Mouse (Mus musculus) intestine, postnatal 0 days (tissue): Measurements from ENCODE around the gene Psmc2. TPM values are rescaled to one million over a fixed set of nuclear protein-coding genes. Genes with fewer than 3 reads are reported as not detected.

Experiments
- ATAC-seq: fragments of 200-750 bp; cut with Nextera tagmentation; 2 replicates; pipeline ENCODE4 v1.8.0; 2017; ENCODE audit warnings: mild to moderate bottlenecking, moderate TSS enrichment, moderate library complexity
- H3K27ac ChIP-seq: fragments of 300-500 bp; sonication (generic); 2 replicates; pipeline ENCODE4 v1.5.1; 2014; ENCODE audit warnings: mild to moderate bottlenecking, low read depth, low read length, moderate library complexity
- H3K27me3 ChIP-seq: fragments of 300-500 bp; sonication (generic); replicated peaks from 2 replicates; pipeline ENCODE4 v1.6.1; 2014; ENCODE audit warnings: low read length, mixed read lengths; ENCODE audit not compliant: control insufficient read depth, insufficient read depth
- H3K36me3 ChIP-seq: fragments of 300-500 bp; sonication (generic); 2 replicates; pipeline ENCODE4 v1.6.1; 2014; ENCODE audit warnings: mild to moderate bottlenecking, moderate library complexity; ENCODE audit not compliant: control insufficient read depth, insufficient read depth
- H3K4me1 ChIP-seq: fragments of 300-500 bp; sonication (generic); replicated peaks from 2 replicates; pipeline ENCODE4 v1.6.1; 2014; ENCODE audit warnings: antibody characterized with exemption, low read length, mixed read lengths; ENCODE audit not compliant: control insufficient read depth, insufficient read depth
- H3K4me2 ChIP-seq: fragments of 300-500 bp; sonication (generic); replicated peaks from 2 replicates; pipeline ENCODE4 v1.6.1; 2014; ENCODE audit warnings: low read depth, mild to moderate bottlenecking, moderate library complexity
- H3K4me3 ChIP-seq: fragments of 300-500 bp; sonication (generic); 2 replicates; pipeline ENCODE4 v1.5.1; 2014; ENCODE audit warnings: low read depth, low read length
- H3K9ac ChIP-seq: fragments of 300-500 bp; sonication (generic); 2 replicates; pipeline ENCODE4 v1.6.1; 2014; ENCODE audit warnings: mild to moderate bottlenecking, low read depth, low read length
- H3K9me3 ChIP-seq: fragments of 300-500 bp; sonication (generic); 2 replicates; pipeline ENCODE4 v1.6.1; 2016; ENCODE audit warnings: mixed run types; ENCODE audit not compliant: control insufficient read depth
- CTCF ChIP-seq: sonication (generic); IDR thresholded peaks from 2 replicates; pipeline ENCODE4 v1.5.1; 2016; ENCODE audit warnings: low read depth, mild to moderate bottlenecking, control low read depth, antibody characterized with exemption, moderate library complexity
- WGBS: fragments of 180-500 bp; shearing (Covaris S2); extraction: QIAGEN DNeasy Blood & Tissue Kit; methylation state at CpG from one replicate; pipeline ENCODE4 v1.1.7; 2014; 5-methylcytosine and 5-hydroxymethylcytosine counted together
- polyA plus RNA-seq: library from polyadenylated mRNA; unstranded; fragments of >200 nt; fragmentation: Nextera tagmentation; extraction: Ambion mirVana; gene quantifications from 2 replicates; pipeline ENCODE4 v1.2.1, GENCODE M21; 2015

Gene Psmc2
- polyA plus RNA-seq, 1 experiment from 2014 or later: 99.6 TPM

- Histone ChIP-seq H3K9ac (no peak overlapping the region), H3K36me3 (peaks cover 48% of the 10 kb centered on the region), H3K27ac (no peak overlapping the region), H3K4me3 (no peak overlapping the region), H3K4me2 (no peak overlapping the region), H3K4me1 (peaks cover 8% of the 10 kb centered on the region; the same call in 1 of the 2 replicates), H3K9me3 (no peaks in the 10 kb centered on the region), H3K27me3 (no peaks in the 10 kb centered on the region)
- no peak for ATAC-seq
- no peak for TF ChIP-seq CTCF
- 91% methylated on average over 13 of the region's 13 CpGs for WGBS
Measured at GRCm38 (mm10) chr5:21739881-21740280, 45.2 kb upstream of the Psmc2 start.

DNA sequence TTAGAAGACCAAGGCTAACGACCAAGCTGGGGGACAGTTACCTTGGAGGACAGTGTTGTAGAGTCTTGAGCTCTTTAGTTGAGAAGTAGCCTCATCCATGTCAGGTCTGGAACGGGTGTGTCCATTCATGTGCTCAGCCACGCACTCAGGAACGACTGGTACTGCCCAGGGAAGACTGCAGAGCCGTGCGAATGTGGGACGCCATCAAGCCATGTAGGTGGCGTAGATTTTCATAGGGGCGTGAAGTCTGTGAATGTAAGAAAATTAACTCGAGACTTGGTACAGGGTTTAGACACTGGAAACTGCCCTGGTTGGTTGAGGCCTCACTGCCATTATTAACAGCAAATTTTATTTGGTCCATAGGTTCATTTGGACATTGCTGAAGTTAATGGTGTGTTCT, 41.5 kb upstream of the Psmc2 start:
- 96% methylated on average over 10 of the region's 10 CpGs for WGBS
- no peak overlapping the region for H3K9ac ChIP-seq
- H3K9me3 ChIP-seq: no peaks in the 10 kb centered on the region
- no peak for ATAC-seq
- H3K4me2 ChIP-seq: no peak overlapping the region
- H3K27me3 ChIP-seq: no peaks in the 10 kb centered on the region
- H3K36me3 ChIP-seq: peaks cover 79% of the 10 kb centered on the region
- no peak overlapping the region for H3K4me3 ChIP-seq
- TF ChIP-seq CTCF: no peak
- H3K4me1 ChIP-seq: no peaks in the 10 kb centered on the region
- H3K27ac ChIP-seq: no peak overlapping the region

DNA sequence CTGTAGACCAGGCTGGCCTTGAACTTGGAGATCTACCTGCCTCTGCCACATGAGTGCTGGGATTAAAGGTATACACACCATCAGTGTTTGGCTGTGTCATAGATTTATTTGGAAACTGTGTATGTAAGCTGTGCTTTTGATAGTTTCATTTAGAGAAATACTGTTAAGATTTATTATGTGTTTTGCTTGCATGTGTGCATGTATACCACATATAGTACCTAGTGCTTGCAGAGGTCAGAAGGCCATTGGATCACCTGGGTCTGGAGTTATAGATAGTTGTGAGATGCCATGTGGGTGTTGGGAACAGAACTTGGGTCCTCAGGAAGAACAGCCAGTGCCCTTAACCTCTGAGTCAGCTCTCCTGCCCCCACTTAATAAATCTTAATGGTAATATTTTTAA, 40.4 kb upstream of the Psmc2 start:
- no peaks in the 10 kb centered on the region for H3K9me3 ChIP-seq
- peaks cover 87% of the 10 kb centered on the region for H3K36me3 ChIP-seq
- no peak overlapping the region for H3K9ac ChIP-seq
- H3K27ac ChIP-seq: no peak overlapping the region
- H3K4me3 ChIP-seq: no peak overlapping the region
- H3K27me3 ChIP-seq: no peaks in the 10 kb centered on the region
- no peak for ATAC-seq
- TF ChIP-seq CTCF: no peak
- no peak overlapping the region for H3K4me2 ChIP-seq
- no peaks in the 10 kb centered on the region for H3K4me1 ChIP-seq

- 95% methylated on average over 6 of the region's 8 CpGs for WGBS
- no peaks in the 10 kb centered on the region for H3K27me3 ChIP-seq
- no peak overlapping the region for H3K4me3 ChIP-seq
- no peak for ATAC-seq
- no peak for TF ChIP-seq CTCF
- no peaks in the 10 kb centered on the region for H3K9me3 ChIP-seq
- H3K4me1 ChIP-seq: no peaks in the 10 kb centered on the region
- no peak overlapping the region for H3K4me2 ChIP-seq
- H3K27ac ChIP-seq: no peak overlapping the region
- H3K9ac ChIP-seq: no peak overlapping the region
- peaks cover 77% of the 10 kb centered on the region for H3K36me3 ChIP-seq
Measured at GRCm38 (mm10) chr5:21745966-21746365, 39.1 kb upstream of the Psmc2 start.

DNA sequence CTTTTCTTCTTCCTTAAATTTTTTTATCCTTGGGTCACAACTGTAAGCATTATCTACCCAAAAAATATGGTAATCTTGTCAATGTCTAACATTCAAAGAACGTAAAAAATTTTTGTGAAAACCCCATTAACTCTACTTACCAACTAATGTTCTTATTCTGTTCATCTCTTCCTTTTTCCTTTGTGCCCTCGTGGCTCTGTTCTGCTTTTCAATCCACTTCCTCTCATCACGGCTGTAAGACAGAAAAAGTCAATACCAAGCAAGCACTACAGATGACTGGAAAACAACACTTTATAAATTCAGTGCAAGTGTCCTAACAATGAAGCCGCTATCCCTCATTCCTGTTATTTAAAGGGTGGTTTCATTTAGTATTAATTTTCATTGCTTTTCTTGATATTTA, 16.6 kb upstream of the Psmc2 start:
- no peaks in the 10 kb centered on the region for H3K27me3 ChIP-seq
- H3K4me2 ChIP-seq: no peak overlapping the region
- peaks cover 70% of the 10 kb centered on the region for H3K36me3 ChIP-seq
- no peaks in the 10 kb centered on the region for H3K9me3 ChIP-seq
- WGBS: 89% methylated on average over 4 of the region's 4 CpGs
- H3K9ac ChIP-seq: no peak overlapping the region
- TF ChIP-seq CTCF: no peak
- ATAC-seq: no peak
- H3K4me1 ChIP-seq: no peaks in the 10 kb centered on the region
- no peak overlapping the region for H3K27ac ChIP-seq
- H3K4me3 ChIP-seq: no peak overlapping the region

- ATAC-seq: no peak
- no peak for TF ChIP-seq CTCF
- peaks cover 64% of the 10 kb centered on the region for H3K36me3 ChIP-seq
Measured at GRCm38 (mm10) chr5:21769841-21770240, 15.2 kb upstream of the Psmc2 start.

DNA sequence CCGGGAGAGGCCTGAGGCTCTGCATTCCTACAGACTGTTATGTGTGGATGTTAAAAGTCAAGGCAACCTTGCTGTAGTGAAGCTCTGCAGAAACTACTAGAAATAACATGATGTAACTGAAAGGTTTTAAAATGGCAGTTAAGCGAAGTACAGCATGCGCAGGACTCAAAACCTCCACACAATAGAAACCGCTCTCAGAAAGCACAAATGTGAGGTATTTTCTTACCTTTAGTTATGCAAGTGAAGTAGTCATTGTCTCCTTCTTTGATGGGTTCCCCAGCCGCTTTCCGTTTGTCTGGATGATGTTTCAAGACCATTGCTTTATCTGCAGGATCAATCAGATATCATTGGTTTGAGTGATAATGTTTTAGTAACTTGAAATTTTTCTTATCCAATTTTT, 8.6 kb upstream of the Psmc2 start:
- H3K4me3 ChIP-seq: no peak overlapping the region

More at GRCm38 (mm10) chr5:21769841-21770240, 15.2 kb upstream of the Psmc2 start:
- Histone ChIP-seq H3K4me1 (no peaks in the 10 kb centered on the region), H3K27me3 (no peaks in the 10 kb centered on the region), H3K9ac (no peak overlapping the region), H3K4me3 (no peak overlapping the region), H3K4me2 (no peak overlapping the region), H3K9me3 (no peaks in the 10 kb centered on the region), H3K27ac (no peak overlapping the region)
- WGBS: 92% methylated on average over 6 of the region's 6 CpGs

More for the DNA sequence above, 8.6 kb upstream of the Psmc2 start:
- Histone ChIP-seq H3K9me3 (no peaks in the 10 kb centered on the region), H3K27me3 (no peaks in the 10 kb centered on the region), H3K9ac (no peak overlapping the region), H3K4me2 (no peak overlapping the region), H3K4me1 (no peaks in the 10 kb centered on the region), H3K36me3 (peaks cover 61% of the 10 kb centered on the region), H3K27ac (no peak overlapping the region)
- ATAC-seq: no peak
- no peak for TF ChIP-seq CTCF
- WGBS: 86% methylated on average over 6 of the region's 6 CpGs
